Mouse (Mus musculus) cerebellum, adult 2 months (tissue): ENCODE measurements at regions not wholly inside any gene's neighbourhood (a gene's known extent, or its start where the extent isn't known, plus 50 kb on each side); places are given as distances from the start of the nearest gene placed in this dataset.

Experiments used
- CTCF ChIP-seq: fragments of 200-500 bp; IDR thresholded peaks from 2 replicates; pipeline ENCODE4 v1.5.1; 2011; ENCODE audit warnings: low read depth, mild to moderate bottlenecking, control low read depth, low read length, moderate library complexity, borderline replicate concordance; ENCODE audit not compliant: insufficient read depth
- POLR2A ChIP-seq: fragments of 200-500 bp; IDR thresholded peaks from 2 replicates; pipeline ENCODE4 v1.6.1; 2011; ENCODE audit warnings: low read length, control low read depth, borderline replicate concordance; ENCODE audit not compliant: insufficient read depth

GRCm38 (mm10) chr4:56224542-56224941 lies 515.3 kb upstream of the Gm26657 start:
- TF ChIP-seq CTCF (no peak), POLR2A (no peak)
